Comparison of ENCODE assay signal across 9 mouse cellular contexts in the genomic region with DNA sequence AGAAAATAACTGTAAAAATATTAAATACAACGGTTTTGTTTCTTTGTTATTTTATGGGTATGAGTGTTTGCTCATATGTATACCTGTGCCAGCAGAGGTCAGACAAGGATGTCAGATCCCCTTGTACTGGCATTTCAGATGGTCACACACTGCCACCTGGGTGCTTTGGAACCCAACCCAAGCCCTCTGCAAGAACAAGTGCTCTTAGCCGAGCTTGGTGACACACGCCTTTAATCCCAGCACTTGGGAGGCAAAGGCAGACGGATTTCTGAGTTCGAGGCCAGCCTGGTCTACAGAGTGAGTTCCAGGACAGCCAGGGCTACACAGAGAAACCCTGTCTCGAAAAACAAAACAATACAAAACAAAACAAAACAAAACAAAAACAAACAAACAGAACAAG. TPM values are rescaled to one million over a fixed set of nuclear protein-coding genes. Genes with fewer than 3 reads are reported as not detected.
DNase-seq lines count a peak whose midpoint lies in the region; TF ChIP-seq lines count a peak whose summit lies in the region.
"Not testable (repeated sequence)": the region's sequence is repeated elsewhere in the genome, so short reads cannot be mapped to it uniquely, and the experiment has no call there.
"Had no signal": no experiment of that assay in that cellular context is flagged by ENCODE, and none has a peak within 500 bp of the region (broad histone marks: within the 10 kb centered on the region; RNA-seq: fewer than 3 reads in every experiment).

No protein-coding gene starts in this region.

- H3K9ac ChIP-seq in CH12.LX (ENCODE audit: insufficient read depth, low read depth); MEL (ENCODE audit: control insufficient read depth, low read depth, low read length, poor library complexity, severe bottlenecking): not testable (repeated sequence)

- H3K36me3 ChIP-seq in CH12.LX (replicated peaks in 1 of 2; ENCODE audit: control insufficient read depth in 1 of 2, insufficient read depth in 1 of 2, low read length in 1 of 2): not testable (repeated sequence)
- H3K36me3 ChIP-seq in MEL (ENCODE audit: control insufficient read depth in 1 of 2, insufficient read depth in 2 of 2, low read length in 2 of 2): peaks cover 0 to 11% of the 10 kb centered on the region in 2 experiments; a peak in 2 of 4 replicates

- in situ Hi-C loops in CH12.LX (cut with MboI; ENCODE audit: low pct_ligation_motif_present, low pct_unique_long_range_greater_than_20kb, low sequenced_read_pairs): not testable (repeated sequence)

- H3K4me1 ChIP-seq in CH12.LX (ENCODE audit: control insufficient read depth in 1 of 2, insufficient read depth in 2 of 2): not testable (repeated sequence)
- H3K4me1 ChIP-seq in MEL (ENCODE audit: control insufficient read depth in 1 of 2, insufficient read depth in 2 of 2, low read length in 2 of 2): peaks cover 4 to 23% of the 10 kb centered on the region in 2 experiments; a peak in 3 of 4 replicates

- not testable (repeated sequence) for TF ChIP-seq POLR2A in CH12.LX (IDR thresholded peaks at IDR 0.05; ENCODE audit: low read depth, low read length); MEL (IDR thresholded peaks at IDR 0.05; ENCODE audit: control insufficient read depth in 1 of 2, insufficient read depth in 1 of 2, low read depth in 1 of 2, low read length in 2 of 2, poor library complexity in 1 of 2)

- TF ChIP-seq EP300 in CH12.LX (IDR thresholded peaks at IDR 0.05; ENCODE audit: low read length); MEL (IDR thresholded peaks at IDR 0.05; ENCODE audit: low read depth in 1 of 2, low read length in 2 of 2): not testable (repeated sequence)

- peak; percentile 33 for TF ChIP-seq RAD21 in CH12.LX (IDR thresholded peaks at IDR 0.05; ENCODE audit: low read depth, low read length)
- TF ChIP-seq RAD21 in MEL (IDR thresholded peaks at IDR 0.05; ENCODE audit: low read depth, low read length): not testable (repeated sequence)

- peak in 1 of 2 experiments; percentile 44; a peak in 2 of 4 replicates for TF ChIP-seq CTCF in CH12.LX (conservative IDR thresholded peaks at IDR 0.05 in 1 of 2, IDR thresholded peaks at IDR 0.05 in 1 of 2; ENCODE audit: low read depth in 2 of 2, low read length in 2 of 2)
- TF ChIP-seq CTCF in MEL (IDR thresholded peaks at IDR 0.05 in 2 of 3, conservative IDR thresholded peaks at IDR 0.05 in 1 of 3; ENCODE audit: control insufficient read depth in 1 of 3, insufficient read depth in 1 of 3, low read depth in 2 of 3, low read length in 3 of 3, poor library complexity in 1 of 3, severe bottlenecking in 1 of 3): not testable (repeated sequence)

- not testable (repeated sequence) for DNase-seq in CH12.LX (ENCODE audit: extremely low read depth); MEL (ENCODE audit: low read depth, low spot score)
- DNase-seq in heart, adult 11 months: peak; percentile 56
- DNase-seq in heart, postnatal 4 days: peak; percentile 2
- peak; percentile 31 for DNase-seq in testis, postnatal 10 days (ENCODE audit: low spot score)
- peak; percentile 0 for DNase-seq in thymus, postnatal 14 days
- peak; percentile 2 for DNase-seq in thymus, postnatal 4 days

- not testable (repeated sequence) for H3K27ac ChIP-seq in CH12.LX (ENCODE audit: insufficient read depth, low read depth)
- peak overlapping the region; percentile 46 for H3K27ac ChIP-seq in MEL (ENCODE audit: control insufficient read depth, low read depth, low read length)

- dilution Hi-C loops in CH12.LX (cut with MboI; ENCODE audit: extremely low pct_ligation_motif_present, extremely low pct_unique_long_range_greater_than_20kb, low sequenced_read_pairs): not testable (repeated sequence)

- H3K9me3 ChIP-seq in CH12.LX (replicated peaks; ENCODE audit: low read length); MEL (replicated peaks; ENCODE audit: insufficient read depth, low read length): not testable (repeated sequence)

- H3K4me3 ChIP-seq in CH12.LX (replicated peaks in 1 of 3; ENCODE audit: low read depth in 2 of 3, low read length in 2 of 3, poor library complexity in 1 of 3); MEL (ENCODE audit: control insufficient read depth in 1 of 2, insufficient read depth in 1 of 2, low read depth in 2 of 2, low read length in 2 of 2): not testable (repeated sequence)

- H3K79me2 ChIP-seq in CH12.LX (replicated peaks; ENCODE audit: control insufficient read depth, extremely low read depth, insufficient read depth, poor library complexity, severe bottlenecking); MEL (ENCODE audit: control insufficient read depth, insufficient read depth, low read length, poor library complexity): not testable (repeated sequence)

- not testable (repeated sequence) for H3K27me3 ChIP-seq in CH12.LX (replicated peaks); MEL (ENCODE audit: control insufficient read depth in 1 of 2, insufficient read depth in 2 of 2, low read length in 2 of 2)

- not testable (repeated sequence) for H3K4me2 ChIP-seq in CH12.LX (ENCODE audit: insufficient read depth, low read depth, poor library complexity, severe bottlenecking)

TF ChIP-seq in CH12.LX, 34 proteins besides CTCF, POLR2A, EP300 and RAD21:
- TF ChIP-seq SMC3 (IDR thresholded peaks at IDR 0.05; ENCODE audit: low read depth, low read length): peak; percentile 40

RNA-seq across cellular contexts. Expression of a gene that starts 3.6 kb away (rescaled TPM):
- total RNA-seq in CH12.LX (2012; rRNA removed): 0.17 and 0.34 TPM in 2 replicates
- 0.12 TPM in 1 of 2 replicates, not detected in the other for total RNA-seq in CH12.LX (2014; rRNA removed)
- polyA plus RNA-seq in CH12.LX (2012; ENCODE audit: insufficient read length, low read depth): 0.30 TPM in 1 of 2 replicates, not detected in the other
- 5.4 and 9.5 TPM in 2 replicates for total RNA-seq in MEL (2012; rRNA removed)
- polyA plus RNA-seq in MEL (2012; ENCODE audit: insufficient read depth in 1 of 2, insufficient read length in 2 of 2, low read depth in 1 of 2, low replicate concordance in 2 of 2, missing spikeins in 1 of 2): 1 to 10 TPM in 1 of 2 experiments, not detected in 1; 7.0 TPM
- total RNA-seq in heart, postnatal 4 days (2021): under 1 TPM; 0.47 to 0.57 TPM
- polyA plus RNA-seq: activated CD4-positive, CD25-positive, alpha-beta regulatory T cell, adult 4 months; CD4-positive, CD25-positive, alpha-beta regulatory T cell, adult 4 months had no signal

RNA-seq across cellular contexts. Expression of a gene that starts 19.6 kb away (rescaled TPM):
- total RNA-seq in CH12.LX (2012; rRNA removed): 25.3 and 37.5 TPM in 2 replicates
- 9.1 and 10.6 TPM in 2 replicates for total RNA-seq in CH12.LX (2014; rRNA removed)
- 55.0 and 59.1 TPM in 2 replicates for polyA plus RNA-seq in CH12.LX (2012; ENCODE audit: insufficient read length, low read depth)
- total RNA-seq in MEL (2012; rRNA removed): 2.0 and 2.3 TPM in 2 replicates
- 10 to 100 TPM in 1 of 2 experiments, not detected in 1; 21.0 TPM for polyA plus RNA-seq in MEL (2012; ENCODE audit: insufficient read depth in 1 of 2, insufficient read length in 2 of 2, low read depth in 1 of 2, low replicate concordance in 2 of 2, missing spikeins in 1 of 2)
- total RNA-seq in heart, postnatal 4 days (2021): 10 to 100 TPM; 55.9 to 57.1 TPM
